Comparison of ENCODE assay signal across 8 mouse cellular contexts in genomic region chr14:45319237-45319610, GRCm38 (mm10). TPM values are rescaled to one million over a fixed set of nuclear protein-coding genes. Genes with fewer than 3 reads are reported as not detected.
A peak's percentile ranks its signal among the peaks of the same experiment; 100 is the strongest.
DNase-seq lines count a peak whose midpoint lies in the region; ATAC-seq lines count a peak whose summit lies in the region.

No protein-coding gene starts in this region.

- peak overlapping the region in 1 of 2 experiments; percentile 93; a peak in 2 of 4 replicates for H3K27ac ChIP-seq in heart, embryonic 14.5 days (replicated peaks in 1 of 2; ENCODE audit: control insufficient read depth in 1 of 2, insufficient read depth in 1 of 2, low read depth in 2 of 2, low read length in 2 of 2)
- H3K27ac ChIP-seq in midbrain, embryonic 10.5 days (replicated peaks): peak overlapping the region; percentile 98; the same call in 1 of the 2 replicates

- H3K4me3 ChIP-seq in heart, embryonic 14.5 days (ENCODE audit: control insufficient read depth in 1 of 2, insufficient read depth in 1 of 2, low read depth in 1 of 2, low read length in 2 of 2): peak overlapping the region in 1 of 2 experiments; percentile 99; a peak in 2 of 4 replicates
- peak overlapping the region; percentile 94 for H3K4me3 ChIP-seq in midbrain, embryonic 10.5 days

- no peaks in the 10 kb centered on the region for H3K27me3 ChIP-seq in heart, embryonic 14.5 days (ENCODE audit: control insufficient read depth, insufficient read depth, low read length)
- H3K27me3 ChIP-seq in midbrain, embryonic 10.5 days (ENCODE audit: low read depth, poor library complexity, severe bottlenecking): 0 out of 2 replicates have a peak, but pooled peaks cover 5% of the 10 kb centered on the region

- H3K9me3 ChIP-seq in heart, embryonic 14.5 days (ENCODE audit: control insufficient read depth, low read length): no peaks in the 10 kb centered on the region
- no peaks in the 10 kb centered on the region for H3K9me3 ChIP-seq in midbrain, embryonic 10.5 days (replicated peaks)

- 57% methylated on average over 3 of the region's 3 CpGs for WGBS in heart, embryonic 14.5 days
- 78% methylated on average over 3 of the region's 3 CpGs for WGBS in midbrain, embryonic 10.5 days

- H3K4me1 ChIP-seq in heart, embryonic 14.5 days (ENCODE audit: control insufficient read depth in 2 of 2, insufficient read depth in 2 of 2, low read length in 2 of 2): peaks cover 6 to 27% of the 10 kb centered on the region in 2 experiments
- peaks cover 15% of the 10 kb centered on the region for H3K4me1 ChIP-seq in midbrain, embryonic 10.5 days

- no peak for ATAC-seq in heart, embryonic 14.5 days (ENCODE audit: insufficient number of reproducible peaks, insufficient read depth, low FRiP score, low read depth)
- peak; percentile 45 for ATAC-seq in granulocyte monocyte progenitor cell, adult 5-6 weeks (replicated peaks; ENCODE audit: poor library complexity, severe bottlenecking)

- H3K36me3 ChIP-seq in heart, embryonic 14.5 days (ENCODE audit: control insufficient read depth, insufficient read depth, low read length): no peaks in the 10 kb centered on the region
- H3K36me3 ChIP-seq in midbrain, embryonic 10.5 days: no peaks in the 10 kb centered on the region

- H3K4me2 ChIP-seq in heart, embryonic 14.5 days (ENCODE audit: low read length): peak overlapping the region; percentile 67

- DNase-seq in heart, adult 9 months (ENCODE audit: low spot score in 2 of 2): no peak
- DNase-seq in MEL-GATA-1-ER (ENCODE audit: extremely low read depth, low read depth): peak; percentile 54
- DNase-seq in midbrain, embryonic 10.5 days (ENCODE audit: low spot score): no peak
- DNase-seq in ovary, postnatal 36 days (ENCODE audit: low spot score): no peak
- DNase-seq in thymus, postnatal 14 days: no peak
- no peak for DNase-seq in thymus, postnatal 25 days

- peak overlapping the region; percentile 98; the same call in 1 of the 2 replicates for H3K9ac ChIP-seq in heart, embryonic 14.5 days (ENCODE audit: low read length)

RNA-seq across cellular contexts. Expression of gene Ero1l, which starts 0.7 kb away (rescaled TPM):
- 26.4 and 35.3 TPM in 2 replicates for polyA plus RNA-seq in heart, embryonic 14.5 days (2014; fragmentation: Nextera tagmentation; extraction: Ambion mirVana)
- total RNA-seq in granulocyte monocyte progenitor cell, adult 5-6 weeks (2014; fragmentation: Nextera tagmentation): 92.0 and 114 TPM in 2 replicates
- 55.0 and 73.0 TPM in 2 replicates for total RNA-seq in granulocyte monocyte progenitor cell, adult 5-6 weeks (2017)
- polyA plus RNA-seq in midbrain, embryonic 10.5 days (2016; fragmentation: Nextera tagmentation; extraction: Ambion mirVana): 37.7 and 39.2 TPM in 2 replicates

RNA-seq across cellular contexts. Expression of gene Psmc6, which starts 10.4 kb away (rescaled TPM):
- 128 and 139 TPM in 2 replicates for polyA plus RNA-seq in heart, embryonic 14.5 days (2014; fragmentation: Nextera tagmentation; extraction: Ambion mirVana)
- total RNA-seq in granulocyte monocyte progenitor cell, adult 5-6 weeks (2014; fragmentation: Nextera tagmentation): 136 and 145 TPM in 2 replicates
- total RNA-seq in granulocyte monocyte progenitor cell, adult 5-6 weeks (2017): 221 and 284 TPM in 2 replicates
- 205 and 210 TPM in 2 replicates for polyA plus RNA-seq in midbrain, embryonic 10.5 days (2016; fragmentation: Nextera tagmentation; extraction: Ambion mirVana)

RNA-seq across cellular contexts. Expression of gene Styx, which starts 31.7 kb away (rescaled TPM):
- 68.3 and 73.9 TPM in 2 replicates for polyA plus RNA-seq in heart, embryonic 14.5 days (2014; fragmentation: Nextera tagmentation; extraction: Ambion mirVana)
- total RNA-seq in granulocyte monocyte progenitor cell, adult 5-6 weeks (2014; fragmentation: Nextera tagmentation): 26.8 and 30.6 TPM in 2 replicates
- 13.2 and 16.7 TPM in 2 replicates for total RNA-seq in granulocyte monocyte progenitor cell, adult 5-6 weeks (2017)
- 39.3 and 40.0 TPM in 2 replicates for polyA plus RNA-seq in midbrain, embryonic 10.5 days (2016; fragmentation: Nextera tagmentation; extraction: Ambion mirVana)
